Mouse (Mus musculus) neural tube, embryonic 12.5 days (tissue): Measurements from ENCODE around the gene Col6a3. TPM values are rescaled to one million over a fixed set of nuclear protein-coding genes. Genes with fewer than 3 reads are reported as not detected.

Source experiments
- ATAC-seq: fragments of 200-750 bp; cut with Nextera tagmentation; 2 replicates; pipeline ENCODE4 v1.8.0; 2017; ENCODE audit warnings: low read depth, mild to moderate bottlenecking, moderate TSS enrichment, moderate library complexity; ENCODE audit not compliant: low FRiP score
- H3K27ac ChIP-seq: fragments of 300-500 bp; sonication (generic); 2 replicates; pipeline ENCODE4 v1.5.1; 2016
- H3K27me3 ChIP-seq: fragments of 300-500 bp; sonication (generic); replicated peaks from 2 replicates; pipeline ENCODE4 v1.6.1; 2016; ENCODE audit warnings: mild to moderate bottlenecking
- H3K36me3 ChIP-seq: fragments of 300-500 bp; sonication (generic); 2 replicates; pipeline ENCODE4 v1.6.1; 2016; ENCODE audit warnings: mild to moderate bottlenecking
- H3K4me1 ChIP-seq: fragments of 300-500 bp; sonication (generic); 2 replicates; pipeline ENCODE4 v1.6.1; 2016
- H3K4me2 ChIP-seq: fragments of 300-500 bp; sonication (generic); replicated peaks from 2 replicates; pipeline ENCODE4 v1.6.1; 2016; ENCODE audit warnings: mild to moderate bottlenecking
- H3K4me3 ChIP-seq: fragments of 300-500 bp; sonication (generic); 2 replicates; pipeline ENCODE4 v1.5.1; 2016
- H3K9ac ChIP-seq: fragments of 300-500 bp; sonication (generic); 2 replicates; pipeline ENCODE4 v1.6.1; 2016; ENCODE audit warnings: mild to moderate bottlenecking
- H3K9me3 ChIP-seq: fragments of 300-500 bp; sonication (generic); 2 replicates; pipeline ENCODE4 v1.6.1; 2016; ENCODE audit warnings: mild to moderate bottlenecking
- WGBS: fragments of 180-500 bp; shearing (Covaris S2); methylation state at CpG from one replicate; pipeline ENCODE4 v1.1.7; 2016; 5-methylcytosine and 5-hydroxymethylcytosine counted together
- polyA plus RNA-seq: library from polyadenylated mRNA; unstranded; fragments of >200 nt; fragmentation: Nextera tagmentation; extraction: Ambion mirVana; gene quantifications from 2 replicates; pipeline ENCODE4 v1.2.1, GENCODE M21; 2016

Gene Col6a3
- polyA plus RNA-seq, result 14.6 and 14.8 TPM in 2 replicates

- Histone ChIP-seq H3K9ac (no peak within 1 kb of the TSS), H3K4me3 (no peak within 1 kb of the TSS), H3K27ac (no peak within 1 kb of the TSS), H3K27me3 (no peaks in the 10 kb centered on the region), H3K4me2 (peak within 1 kb of the TSS; percentile 24), H3K4me1 (no peaks in the 10 kb centered on the region), H3K36me3 (no peaks in the 10 kb centered on the region), H3K9me3 (no peaks in the 10 kb centered on the region)
- 70% methylated on average over 4 of the region's 4 CpGs for WGBS
- ATAC-seq, result no peak
These were observed at the start of gene Col6a3 for GRCm38 (mm10) chr1:90843836-90844235. Col6a3 (minus strand) TSS chr1:90843971.

DNA sequence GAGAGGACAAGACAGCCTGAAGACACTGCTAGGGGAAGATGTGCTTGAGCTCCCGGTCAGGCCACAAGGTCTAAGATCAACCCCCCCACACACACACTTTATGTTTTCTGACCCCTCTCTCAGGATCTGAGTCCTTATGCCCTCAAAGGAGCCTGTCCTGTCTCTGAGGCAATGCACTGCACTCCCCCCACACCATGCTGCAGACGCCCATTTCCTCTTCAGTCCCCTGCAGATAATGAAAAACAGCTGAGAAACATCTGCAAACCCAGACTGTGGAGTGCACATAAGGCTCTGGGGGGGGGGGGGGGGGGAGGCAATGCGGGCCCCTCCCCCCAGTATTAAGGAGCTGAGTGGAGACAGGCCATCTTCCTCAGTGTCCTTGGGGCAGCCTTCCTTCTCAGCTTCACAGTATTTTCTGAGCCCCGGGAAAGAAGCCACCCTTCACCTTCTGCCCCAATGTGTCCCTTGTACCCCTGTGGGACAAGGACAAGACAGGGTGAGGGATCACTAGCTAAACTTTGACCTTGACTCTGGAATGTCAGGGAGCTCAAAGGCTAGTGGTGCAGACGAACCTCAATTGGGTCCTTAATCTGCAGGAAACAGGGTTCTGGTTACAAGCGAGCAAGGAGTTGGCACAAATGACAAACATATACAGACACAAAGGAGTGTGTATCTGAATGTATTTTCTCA is 42.1 kb upstream of the Col6a3 start:
- no peak overlapping the region for H3K9ac ChIP-seq
- 68% methylated on average over 6 of the region's 6 CpGs for WGBS
- ATAC-seq, result no peak
- no peaks in the 10 kb centered on the region for H3K27me3 ChIP-seq
- H3K4me1 ChIP-seq, result no peaks in the 10 kb centered on the region
- no peak overlapping the region for H3K4me3 ChIP-seq
- no peak overlapping the region for H3K4me2 ChIP-seq
- no peaks in the 10 kb centered on the region for H3K36me3 ChIP-seq
- no peak overlapping the region for H3K27ac ChIP-seq
- H3K9me3 ChIP-seq, result no peaks in the 10 kb centered on the region

DNA sequence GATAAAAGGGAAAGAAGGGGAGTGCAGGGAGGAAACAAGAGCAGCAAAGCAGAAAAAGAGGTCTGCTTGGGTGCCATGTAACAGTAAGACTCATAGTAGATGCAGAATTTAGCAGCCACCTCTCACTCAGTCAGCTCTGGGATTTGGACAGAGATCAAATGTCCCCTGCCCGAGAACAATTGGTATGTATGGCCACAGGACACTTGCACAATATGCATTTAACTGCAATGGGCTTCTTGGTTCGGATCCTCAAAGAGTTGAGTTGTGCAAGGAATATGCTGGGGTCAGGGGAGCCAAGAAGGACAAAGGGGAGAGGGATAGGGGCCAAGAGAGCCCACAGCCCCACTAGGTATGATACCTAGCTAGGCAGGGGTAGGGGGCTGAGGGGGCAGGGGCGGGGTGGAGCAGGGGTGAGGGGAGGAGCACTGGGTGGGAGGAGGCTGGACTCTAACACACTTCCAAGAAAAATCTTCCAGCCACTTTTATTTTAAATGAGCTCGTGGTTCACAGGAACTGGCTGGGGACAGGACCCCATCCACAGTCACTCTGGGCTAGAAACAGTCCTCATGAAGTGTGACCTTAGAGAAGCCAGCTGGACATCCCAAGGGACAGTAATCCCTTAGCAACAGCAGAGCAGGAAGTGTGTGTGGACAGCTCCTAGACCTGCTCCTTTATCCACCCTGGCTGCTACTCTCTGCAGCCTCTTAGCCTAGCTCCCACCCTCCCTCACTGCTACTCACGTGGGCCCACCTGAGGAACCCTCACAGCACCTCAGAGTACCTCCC is 32.9 kb upstream of the Col6a3 start:
- Histone ChIP-seq H3K9ac (no peak overlapping the region), H3K4me1 (no peaks in the 10 kb centered on the region), H3K36me3 (no peaks in the 10 kb centered on the region), H3K27ac (no peak overlapping the region), H3K27me3 (no peaks in the 10 kb centered on the region), H3K9me3 (no peaks in the 10 kb centered on the region), H3K4me2 (no peak overlapping the region), H3K4me3 (no peak overlapping the region)
- no peak for ATAC-seq
- 69% methylated on average over 5 of the region's 5 CpGs for WGBS

GRCm38 (mm10) chr1:90875961-90876360 is 32.2 kb upstream of the Col6a3 start:
- no peaks in the 10 kb centered on the region for H3K9me3 ChIP-seq
- WGBS, result 42% methylated on average over 2 of the region's 2 CpGs
- H3K36me3 ChIP-seq, result no peaks in the 10 kb centered on the region
- H3K4me1 ChIP-seq, result no peaks in the 10 kb centered on the region
- no peak overlapping the region for H3K27ac ChIP-seq
- no peaks in the 10 kb centered on the region for H3K27me3 ChIP-seq
- no peak overlapping the region for H3K9ac ChIP-seq
- no peak for ATAC-seq
- H3K4me2 ChIP-seq, result no peak overlapping the region
- no peak overlapping the region for H3K4me3 ChIP-seq

DNA sequence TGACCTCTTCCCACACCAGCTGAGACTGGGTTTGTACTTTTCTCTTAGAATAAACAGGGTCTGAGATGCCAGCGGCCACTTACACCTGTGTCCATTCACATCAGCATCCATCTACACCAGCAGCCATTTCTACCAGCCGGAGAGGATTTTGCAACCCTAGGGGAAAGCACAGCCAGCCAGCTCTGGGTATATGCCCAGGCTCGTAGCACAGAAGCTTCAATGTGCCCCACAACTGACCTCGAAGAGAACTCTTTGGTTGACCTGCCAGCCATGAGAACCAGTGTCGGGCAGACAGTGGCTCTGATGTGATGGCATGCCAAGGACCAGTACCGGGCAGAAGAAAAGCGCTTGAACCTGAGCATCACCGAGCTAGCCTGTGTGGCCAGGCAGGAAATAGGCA is 31.6 kb upstream of the Col6a3 start:
- no peak for ATAC-seq
- Histone ChIP-seq H3K27ac (no peak overlapping the region), H3K9me3 (no peaks in the 10 kb centered on the region), H3K27me3 (no peaks in the 10 kb centered on the region), H3K4me2 (no peak overlapping the region), H3K36me3 (no peaks in the 10 kb centered on the region), H3K4me1 (no peaks in the 10 kb centered on the region), H3K4me3 (no peak overlapping the region), H3K9ac (no peak overlapping the region)
- 88% methylated on average over 8 of the region's 8 CpGs for WGBS

DNA sequence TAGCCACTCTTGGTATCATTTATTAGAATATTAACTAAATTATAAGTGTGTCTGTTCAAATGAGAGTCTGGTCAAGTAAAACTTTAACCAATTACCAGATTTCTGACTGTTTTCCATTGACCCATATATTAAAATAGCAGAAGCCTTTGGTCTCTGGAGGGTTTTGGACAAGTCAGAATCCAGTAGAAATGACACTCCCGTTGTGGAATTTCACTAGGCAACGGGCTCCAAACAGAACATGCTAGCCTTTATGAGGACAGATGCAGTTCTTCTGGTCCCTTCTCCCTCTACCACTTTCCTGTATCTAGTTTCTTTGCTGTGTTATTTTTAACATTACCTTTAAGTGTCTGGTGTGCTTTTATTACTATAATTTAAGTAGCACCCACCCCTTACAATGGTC is 26.8 kb upstream of the Col6a3 start:
- no peak overlapping the region for H3K4me3 ChIP-seq
- no peaks in the 10 kb centered on the region for H3K36me3 ChIP-seq
- H3K27ac ChIP-seq, result no peak overlapping the region
- H3K4me1 ChIP-seq, result no peaks in the 10 kb centered on the region
- H3K4me2 ChIP-seq, result no peak overlapping the region
- no peak overlapping the region for H3K9ac ChIP-seq
- no peak for ATAC-seq
- H3K9me3 ChIP-seq, result no peaks in the 10 kb centered on the region
- 82% methylated on average over 2 of the region's 2 CpGs for WGBS
- H3K27me3 ChIP-seq, result no peaks in the 10 kb centered on the region

- H3K36me3 ChIP-seq, result no peaks in the 10 kb centered on the region
These were observed 23.0 kb upstream of the Col6a3 start for GRCm38 (mm10) chr1:90866734-90867133.

GRCm38 (mm10) chr1:90855880-90856279 is 12.1 kb upstream of the Col6a3 start:
- WGBS, result 78% methylated on average over 5 of the region's 5 CpGs
- H3K4me1 ChIP-seq, result no peaks in the 10 kb centered on the region
- no peaks in the 10 kb centered on the region for H3K36me3 ChIP-seq
- no peak overlapping the region for H3K27ac ChIP-seq
- H3K9ac ChIP-seq, result no peak overlapping the region
- no peak overlapping the region for H3K4me2 ChIP-seq
- no peaks in the 10 kb centered on the region for H3K27me3 ChIP-seq
- no peaks in the 10 kb centered on the region for H3K9me3 ChIP-seq
- no peak for ATAC-seq
- H3K4me3 ChIP-seq, result no peak overlapping the region

More at GRCm38 (mm10) chr1:90866734-90867133, 23.0 kb upstream of the Col6a3 start:
- no peaks in the 10 kb centered on the region for H3K9me3 ChIP-seq
- no peak overlapping the region for H3K27ac ChIP-seq
- no peak overlapping the region for H3K4me3 ChIP-seq
- no peak for ATAC-seq
- H3K4me2 ChIP-seq, result no peak overlapping the region
- no peak overlapping the region for H3K9ac ChIP-seq
- 83% methylated on average over 7 of the region's 7 CpGs for WGBS
- H3K27me3 ChIP-seq, result no peaks in the 10 kb centered on the region
- H3K4me1 ChIP-seq, result no peaks in the 10 kb centered on the region

GRCm38 (mm10) chr1:90849836-90850235 is 6.1 kb upstream of the Col6a3 start:
- H3K4me1 ChIP-seq, result no peaks in the 10 kb centered on the region
- no peak overlapping the region for H3K9ac ChIP-seq
- no peak for ATAC-seq
- H3K36me3 ChIP-seq, result no peaks in the 10 kb centered on the region
- H3K9me3 ChIP-seq, result no peaks in the 10 kb centered on the region
- H3K27me3 ChIP-seq, result no peaks in the 10 kb centered on the region
- H3K27ac ChIP-seq, result no peak overlapping the region
- 40% methylated on average over 8 of the region's 8 CpGs for WGBS
- no peak overlapping the region for H3K4me3 ChIP-seq
- no peak overlapping the region for H3K4me2 ChIP-seq

GRCm38 (mm10) chr1:90845206-90845605 is 1.4 kb upstream of the Col6a3 start:
- Histone ChIP-seq H3K9ac (no peak overlapping the region), H3K4me1 (no peaks in the 10 kb centered on the region), H3K4me3 (no peak overlapping the region), H3K9me3 (no peaks in the 10 kb centered on the region), H3K27ac (no peak overlapping the region), H3K4me2 (no peak overlapping the region), H3K36me3 (no peaks in the 10 kb centered on the region), H3K27me3 (no peaks in the 10 kb centered on the region)
- WGBS, result 85% methylated on average over 10 of the region's 10 CpGs
- ATAC-seq, result no peak

- no peak overlapping the region for H3K4me3 ChIP-seq
- no peaks in the 10 kb centered on the region for H3K9me3 ChIP-seq
- 75% methylated on average over 9 of the region's 9 CpGs for WGBS
- peak overlapping the region; percentile 24 for H3K4me2 ChIP-seq
- no peaks in the 10 kb centered on the region for H3K36me3 ChIP-seq
- no peaks in the 10 kb centered on the region for H3K4me1 ChIP-seq
- ATAC-seq, result no peak
- H3K27me3 ChIP-seq, result no peaks in the 10 kb centered on the region
- no peak overlapping the region for H3K9ac ChIP-seq
- H3K27ac ChIP-seq, result no peak overlapping the region
These were observed 783 bp downstream of the Col6a3 start for GRCm38 (mm10) chr1:90842789-90843587.

DNA sequence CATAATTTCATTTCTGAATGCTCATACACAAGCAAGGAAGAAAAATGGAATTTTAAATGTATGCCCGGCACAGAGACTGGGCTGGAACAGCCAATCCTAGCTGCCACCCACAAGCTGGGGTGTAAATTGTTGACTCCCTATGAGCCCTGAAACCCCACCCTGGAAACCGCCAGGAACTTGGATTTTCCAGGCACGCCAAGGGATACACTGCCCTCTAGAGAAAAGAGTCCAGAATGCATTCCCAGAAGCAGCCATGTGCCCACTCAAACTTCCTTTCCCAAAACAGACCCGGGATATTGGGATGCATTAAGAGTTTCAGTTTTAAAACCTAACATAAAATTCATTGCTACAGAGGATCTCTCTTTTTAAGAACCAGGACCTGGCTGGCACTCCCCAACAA is 3.5 kb downstream of the Col6a3 start:
- no peak for ATAC-seq
- H3K9me3 ChIP-seq, result no peaks in the 10 kb centered on the region
- 17% methylated on average over 4 of the region's 4 CpGs for WGBS
- no peaks in the 10 kb centered on the region for H3K4me1 ChIP-seq
- no peak overlapping the region for H3K4me2 ChIP-seq
- no peaks in the 10 kb centered on the region for H3K36me3 ChIP-seq
- H3K4me3 ChIP-seq, result no peak overlapping the region
- no peak overlapping the region for H3K27ac ChIP-seq
- no peak overlapping the region for H3K9ac ChIP-seq
- H3K27me3 ChIP-seq, result no peaks in the 10 kb centered on the region
